Mouse (Mus musculus): ENCODE measurements at regions not wholly inside any gene's neighbourhood (a gene's known extent, or its start where the extent isn't known, plus 50 kb on each side); places are given as distances from the start of the nearest gene placed in this dataset.
A peak's percentile ranks its signal among the peaks of the same experiment; 100 is the strongest.

DNA sequence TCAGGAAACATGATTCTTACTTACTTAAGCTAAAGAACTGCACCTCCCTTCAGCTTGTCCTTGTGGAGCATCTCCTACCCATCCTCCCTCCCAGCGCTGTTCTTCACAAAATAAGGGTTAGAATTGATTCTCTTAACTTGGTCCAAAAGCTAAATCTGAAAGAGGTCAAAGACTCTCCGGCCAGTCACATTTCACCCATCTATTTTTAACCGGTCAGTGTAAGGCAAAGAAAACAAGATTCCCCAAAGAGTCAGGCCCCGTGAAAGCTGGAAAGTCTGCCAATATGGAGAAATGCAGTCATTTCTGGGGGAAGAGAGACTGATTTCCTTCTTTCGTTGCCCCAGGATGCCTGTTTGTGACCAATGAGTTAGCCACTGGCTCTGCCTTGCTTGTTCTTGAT is 114.0 kb downstream of the Zfp36l1 start:
- H3K4me3 ChIP-seq: no peak overlapping the region
- WGBS: 70% methylated on average over 5 of the region's 5 CpGs
- no peaks in the 10 kb centered on the region for H3K27me3 ChIP-seq
- H3K4me2 ChIP-seq: no peak overlapping the region
- H3K4me1 ChIP-seq: peaks cover 44% of the 10 kb centered on the region
- H3K36me3 ChIP-seq: no peaks in the 10 kb centered on the region
- H3K9ac ChIP-seq: no peak overlapping the region
- H3K27ac ChIP-seq: peak overlapping the region; percentile 27; the same call in 1 of the 2 replicates
- no peak for ATAC-seq (ENCODE audit: insufficient number of reproducible peaks, low FRiP score, low TSS enrichment, low read depth)
- no peaks in the 10 kb centered on the region for H3K9me3 ChIP-seq

GRCm38 (mm10) chr12:79998339-79998738 is 114.5 kb downstream of the Zfp36l1 start:
- Histone ChIP-seq H3K4me1 (peaks cover 48% of the 10 kb centered on the region), H3K4me3 (no peak overlapping the region), H3K9me3 (no peaks in the 10 kb centered on the region), H3K27me3 (no peaks in the 10 kb centered on the region), H3K27ac (no peak overlapping the region), H3K9ac (no peak overlapping the region), H3K36me3 (no peaks in the 10 kb centered on the region), H3K4me2 (no peak overlapping the region)
- WGBS: 84% methylated on average over 2 of the region's 2 CpGs
- no peak for ATAC-seq (ENCODE audit: insufficient number of reproducible peaks, low FRiP score, low TSS enrichment, low read depth)

GRCm38 (mm10) chr12:79997201-79997600 is 115.6 kb downstream of the Zfp36l1 start:
- peaks cover 41% of the 10 kb centered on the region for H3K4me1 ChIP-seq
- no peak overlapping the region for H3K4me2 ChIP-seq
- no peak overlapping the region for H3K27ac ChIP-seq
- no peaks in the 10 kb centered on the region for H3K27me3 ChIP-seq
- 35% methylated on average over 4 of the region's 4 CpGs for WGBS
- no peak overlapping the region for H3K4me3 ChIP-seq
- no peaks in the 10 kb centered on the region for H3K9me3 ChIP-seq
- no peak overlapping the region for H3K9ac ChIP-seq
- no peak for ATAC-seq (ENCODE audit: insufficient number of reproducible peaks, low FRiP score, low TSS enrichment, low read depth)
- no peaks in the 10 kb centered on the region for H3K36me3 ChIP-seq

DNA sequence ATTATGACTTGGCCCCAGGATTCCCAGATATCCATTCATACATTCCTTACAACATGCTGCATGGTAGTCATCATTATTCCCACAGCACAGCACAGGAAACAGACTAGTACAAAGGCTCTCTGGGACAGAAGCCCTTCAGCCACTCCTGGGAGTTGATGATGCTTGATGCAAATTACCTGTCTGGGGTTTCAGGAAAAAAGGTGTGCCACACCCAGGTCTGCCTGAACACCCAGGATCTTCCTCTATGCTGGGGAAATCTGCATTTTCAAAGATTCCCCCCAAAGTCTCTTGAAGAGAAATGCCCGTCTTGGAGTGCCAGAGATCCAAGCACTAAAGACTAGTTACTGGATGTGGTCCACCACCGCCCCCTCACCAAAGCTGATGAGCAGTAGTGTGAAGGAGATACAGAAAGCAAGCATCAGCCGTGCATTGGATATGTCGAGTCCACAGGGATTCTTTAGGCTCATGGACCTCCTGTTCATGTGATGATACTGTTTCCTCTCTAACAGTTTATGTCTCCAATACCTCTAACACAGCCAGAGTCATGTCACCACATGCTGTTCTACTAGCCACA is 117.2 kb downstream of the Zfp36l1 start:
- no peak for ATAC-seq (ENCODE audit: insufficient number of reproducible peaks, low FRiP score, low TSS enrichment, low read depth)
- Histone ChIP-seq H3K9ac (no peak overlapping the region), H3K4me2 (no peak overlapping the region), H3K4me3 (no peak overlapping the region), H3K36me3 (no peaks in the 10 kb centered on the region), H3K27me3 (no peaks in the 10 kb centered on the region), H3K4me1 (peaks cover 43% of the 10 kb centered on the region), H3K9me3 (no peaks in the 10 kb centered on the region), H3K27ac (0 out of 2 replicates have a peak overlapping the region, but pooled peaks have one; percentile 5)
- WGBS: 86% methylated on average over 4 of the region's 4 CpGs

DNA sequence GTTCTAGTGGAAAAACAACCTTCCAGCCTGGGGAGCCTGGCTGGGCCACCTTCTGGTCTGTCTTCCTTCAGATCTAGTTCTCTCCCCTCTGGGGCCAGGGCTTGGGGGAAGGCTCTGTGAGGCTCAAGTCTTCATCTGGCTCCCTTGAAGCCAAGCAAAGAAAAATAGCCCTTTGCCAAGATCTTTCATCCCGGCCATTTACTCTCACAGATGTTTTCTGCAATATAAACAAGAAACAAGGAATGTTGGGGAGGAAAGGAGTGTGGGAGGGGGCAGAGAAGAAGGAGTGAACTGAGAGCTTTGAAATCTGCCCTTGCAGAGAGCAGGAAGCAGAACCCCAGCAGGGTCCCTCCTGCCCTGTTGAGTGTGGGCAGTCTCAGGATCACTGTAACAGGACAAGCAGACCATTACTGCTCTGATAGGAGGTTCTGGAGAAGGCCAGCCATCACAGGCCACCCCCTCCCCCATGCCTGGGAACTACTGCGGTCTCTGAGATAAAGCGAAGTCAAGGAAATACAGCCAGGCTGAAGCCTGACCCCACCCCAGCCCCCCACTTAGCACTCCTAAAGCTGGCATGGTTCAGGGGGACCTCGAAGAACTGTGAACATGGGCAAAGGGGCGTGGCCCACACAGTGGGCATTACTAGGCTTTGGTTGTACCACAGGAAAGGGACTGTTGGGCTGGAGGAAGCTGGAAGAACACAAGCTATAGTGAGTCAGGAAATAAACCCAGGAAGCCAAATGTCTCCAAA is 118.8 kb downstream of the Zfp36l1 start:
- peaks cover 53% of the 10 kb centered on the region for H3K4me1 ChIP-seq
- 39% methylated on average over 5 of the region's 5 CpGs for WGBS
- H3K9ac ChIP-seq: no peak overlapping the region
- peak overlapping the region; percentile 74 for H3K27ac ChIP-seq
- H3K9me3 ChIP-seq: no peaks in the 10 kb centered on the region
- no peak overlapping the region for H3K4me2 ChIP-seq
- no peak; the same call in 1 of the 2 replicates for ATAC-seq (ENCODE audit: insufficient number of reproducible peaks, low FRiP score, low TSS enrichment, low read depth)
- no peaks in the 10 kb centered on the region for H3K27me3 ChIP-seq
- no peaks in the 10 kb centered on the region for H3K36me3 ChIP-seq
- no peak overlapping the region for H3K4me3 ChIP-seq

DNA sequence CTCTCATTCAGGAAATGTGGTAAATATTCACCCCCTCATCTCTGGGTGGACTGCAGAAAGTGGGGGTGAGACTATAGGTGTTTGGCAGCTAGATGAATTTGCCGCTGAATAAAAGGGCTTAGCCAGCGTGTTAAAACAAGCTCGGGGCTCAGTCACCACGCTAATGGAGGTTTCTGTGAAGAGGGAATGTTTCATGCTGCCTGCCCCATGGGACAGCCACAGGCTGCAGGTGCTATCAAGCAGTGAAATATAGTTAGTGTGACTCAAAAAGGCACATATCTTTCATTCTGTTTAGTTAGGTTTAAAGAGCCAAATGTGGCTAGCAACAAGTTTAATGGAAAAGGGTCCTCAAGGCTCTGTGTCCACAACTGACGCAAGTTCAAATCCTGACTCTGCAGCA is 121.5 kb downstream of the Zfp36l1 start:
- Histone ChIP-seq H3K36me3 (no peaks in the 10 kb centered on the region), H3K4me1 (peaks cover 69% of the 10 kb centered on the region), H3K9me3 (no peaks in the 10 kb centered on the region), H3K27ac (peak overlapping the region; percentile 90), H3K27me3 (no peaks in the 10 kb centered on the region), H3K4me3 (no peak overlapping the region), H3K4me2 (no peak overlapping the region), H3K9ac (no peak overlapping the region)
- WGBS: 31% methylated on average over 5 of the region's 5 CpGs
- ATAC-seq (ENCODE audit: insufficient number of reproducible peaks, low FRiP score, low TSS enrichment, low read depth): no peak

DNA sequence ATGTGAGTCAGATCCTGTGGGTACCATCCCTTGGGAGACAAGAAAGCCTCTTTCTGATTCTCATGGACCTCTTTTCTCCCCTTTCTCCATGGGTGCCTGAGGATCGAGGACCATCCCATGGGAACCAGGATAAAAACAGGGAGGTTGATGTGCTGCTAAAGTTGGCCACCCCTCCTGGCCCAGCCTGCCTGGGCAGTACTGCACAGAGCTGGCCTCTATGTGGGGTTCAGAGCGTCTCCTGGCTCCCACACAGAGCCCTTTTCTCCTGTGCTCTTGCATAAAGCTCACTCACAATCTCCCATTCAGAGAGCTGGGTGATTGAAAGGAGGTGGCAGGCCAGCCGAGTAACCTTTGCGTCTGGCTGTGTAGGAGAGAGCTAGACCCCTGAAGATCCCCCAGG is 122.1 kb downstream of the Zfp36l1 start:
- no peak for ATAC-seq (ENCODE audit: insufficient number of reproducible peaks, low FRiP score, low TSS enrichment, low read depth)
- Histone ChIP-seq H3K4me1 (peaks cover 73% of the 10 kb centered on the region), H3K4me3 (no peak overlapping the region), H3K9ac (no peak overlapping the region), H3K36me3 (no peaks in the 10 kb centered on the region), H3K4me2 (no peak overlapping the region), H3K27me3 (no peaks in the 10 kb centered on the region), H3K9me3 (no peaks in the 10 kb centered on the region), H3K27ac (peak overlapping the region; percentile 90)
- WGBS: 48% methylated on average over 4 of the region's 4 CpGs

DNA sequence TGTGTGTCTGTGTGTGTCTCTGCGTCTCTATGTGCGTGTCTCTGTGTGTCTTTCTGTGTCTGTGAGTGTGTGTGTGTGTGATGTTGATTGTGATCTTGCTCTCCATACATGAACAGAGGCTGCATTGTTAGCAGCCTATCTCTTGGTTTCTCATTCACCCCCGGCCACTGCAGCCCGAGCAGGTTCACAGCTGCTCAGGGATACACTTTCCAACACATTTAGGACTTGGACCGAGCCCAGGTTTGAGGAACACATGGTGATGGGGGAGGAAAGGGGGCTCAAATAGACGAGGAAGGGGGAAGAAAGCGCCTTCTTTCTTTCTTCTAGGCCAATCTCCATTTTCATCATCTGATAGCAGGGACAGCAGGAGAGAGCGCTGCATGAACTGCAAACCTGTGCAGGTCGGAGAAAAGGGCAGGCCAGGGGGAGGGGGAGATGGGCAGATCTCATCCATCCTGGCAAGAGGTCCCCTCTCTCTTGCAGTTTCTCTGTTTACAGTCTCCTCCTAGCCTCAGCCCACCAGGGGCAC is 123.2 kb downstream of the Zfp36l1 start:
- H3K4me2 ChIP-seq: no peak overlapping the region
- no peaks in the 10 kb centered on the region for H3K9me3 ChIP-seq
- H3K27me3 ChIP-seq: no peaks in the 10 kb centered on the region
- H3K4me1 ChIP-seq: peaks cover 78% of the 10 kb centered on the region
- no peak overlapping the region for H3K9ac ChIP-seq
- WGBS: 41% methylated on average over 9 of the region's 9 CpGs
- H3K4me3 ChIP-seq: no peak overlapping the region
- H3K36me3 ChIP-seq: no peaks in the 10 kb centered on the region
- H3K27ac ChIP-seq: peak overlapping the region; percentile 90
- ATAC-seq (ENCODE audit: insufficient number of reproducible peaks, low FRiP score, low TSS enrichment, low read depth): no peak

- Histone ChIP-seq H3K4me2 (0 out of 2 replicates have a peak overlapping the region, but pooled peaks have one; percentile 3), H3K4me1 (peaks cover 74% of the 10 kb centered on the region), H3K9me3 (no peaks in the 10 kb centered on the region), H3K27ac (peak overlapping the region; percentile 90), H3K36me3 (no peaks in the 10 kb centered on the region), H3K9ac (no peak overlapping the region), H3K4me3 (no peak overlapping the region), H3K27me3 (no peaks in the 10 kb centered on the region)
- 44% methylated on average over 11 of the region's 11 CpGs for WGBS
- no peak for ATAC-seq (ENCODE audit: insufficient number of reproducible peaks, low FRiP score, low TSS enrichment, low read depth)
These were observed 124.1 kb downstream of the Zfp36l1 start for GRCm38 (mm10) chr12:79988401-79989358.

DNA sequence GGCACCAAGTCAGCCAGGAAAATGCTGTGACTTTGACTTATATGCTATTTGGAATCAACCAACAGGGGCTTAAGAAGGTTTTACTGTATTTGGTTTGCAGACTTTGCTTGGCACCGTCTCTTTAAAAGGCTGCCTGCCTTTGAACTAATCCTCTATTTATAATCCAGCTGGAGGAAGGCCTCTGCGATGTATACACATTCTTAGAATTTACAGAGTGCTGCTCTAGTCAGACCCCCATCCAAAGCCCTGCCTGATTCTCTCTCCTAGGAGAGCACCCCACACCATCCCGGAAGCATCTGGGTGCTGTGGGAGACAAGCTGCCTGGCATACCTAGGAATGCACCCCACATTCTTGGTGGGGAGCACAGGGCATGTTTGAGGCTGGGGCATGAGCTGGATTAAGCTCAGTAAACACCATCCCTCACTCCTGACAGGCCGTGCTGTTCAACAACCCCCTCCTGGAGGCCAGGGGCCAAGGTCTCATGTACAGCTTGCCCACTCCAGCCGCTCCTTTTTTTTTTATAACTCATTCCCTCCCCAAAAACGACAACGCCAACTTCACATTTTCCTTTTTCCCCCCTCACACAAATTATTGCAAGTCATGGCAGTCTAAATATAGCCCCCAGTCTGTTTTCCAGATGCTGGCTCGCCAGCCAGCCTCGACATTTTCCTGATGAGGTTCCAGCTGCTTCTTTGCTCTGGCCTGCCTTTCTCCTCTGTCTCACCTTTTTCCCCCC is 126.4 kb downstream of the Zfp36l1 start:
- Histone ChIP-seq H3K27me3 (no peaks in the 10 kb centered on the region), H3K9me3 (no peaks in the 10 kb centered on the region), H3K27ac (peak overlapping the region; percentile 92), H3K4me2 (peak overlapping the region; percentile 25; the same call in 1 of the 2 replicates), H3K4me1 (peaks cover 67% of the 10 kb centered on the region), H3K36me3 (no peaks in the 10 kb centered on the region), H3K4me3 (no peak overlapping the region), H3K9ac (no peak overlapping the region)
- 15% methylated on average over 9 of the region's 9 CpGs for WGBS
- ATAC-seq (ENCODE audit: insufficient number of reproducible peaks, low FRiP score, low TSS enrichment, low read depth): 0 out of 2 replicates have a peak, but pooled peaks have one; percentile 31
